Mouse (Mus musculus): ENCODE measurements around the gene Trpc6.

- TF ChIP-seq ZKSCAN1 (IDR thresholded peaks at IDR 0.05; ENCODE audit: borderline replicate concordance, low read depth, low read length) (no peak), BHLHE40 (IDR thresholded peaks at IDR 0.05; ENCODE audit: low read depth, low read length) (no peak), ZC3H11A (IDR thresholded peaks at IDR 0.05; ENCODE audit: low read depth, low read length) (no peak), CTCF (conservative IDR thresholded peaks at IDR 0.05 in 1 of 2, IDR thresholded peaks at IDR 0.05 in 1 of 2; ENCODE audit: low read depth in 2 of 2, low read length in 2 of 2) (no peak), EP300 (IDR thresholded peaks at IDR 0.05; ENCODE audit: low read length) (no peak), POLR2A (IDR thresholded peaks at IDR 0.05; ENCODE audit: low read depth, low read length) (no peak), MYC (IDR thresholded peaks at IDR 0.05; ENCODE audit: low read depth, low read length) (no peak), ETS1 (conservative IDR thresholded peaks at IDR 0.05; ENCODE audit: low read depth, low read length) (no peak), ZNF384 (IDR thresholded peaks at IDR 0.05; ENCODE audit: low read depth, low read length) (no peak), RCOR1 (conservative IDR thresholded peaks at IDR 0.05; ENCODE audit: low read depth, low read length) (no peak), CHD1 (IDR thresholded peaks at IDR 0.05; ENCODE audit: low read depth, low read length) (no peak)
Measured at GRCm38 (mm10) chr9:8703516-8703915, 159.6 kb downstream of the Trpc6 start.
